Mouse (Mus musculus) heart, embryonic 16.5 days (tissue): ENCODE measurements around the gene Aqp6. TPM values are rescaled to one million over a fixed set of nuclear protein-coding genes. Genes with fewer than 3 reads are reported as not detected.

ENCODE experiments used
- ATAC-seq: fragments of 200-750 bp; cut with Nextera tagmentation; replicated peaks from 2 replicates; pipeline ENCODE4 v1.8.0; 2017; ENCODE audit warnings: moderate number of reproducible peaks; ENCODE audit not compliant: insufficient read depth, low FRiP score; ENCODE audit errors: extremely low read depth
- H3K27ac ChIP-seq: fragments of 300-500 bp; sonication (generic); 2 replicates; pipeline ENCODE4 v1.5.1; 2014; ENCODE audit warnings: mild to moderate bottlenecking, low read length, control low read depth, moderate library complexity
- H3K27me3 ChIP-seq: fragments of 300-500 bp; sonication (generic); 2 replicates; pipeline ENCODE4 v1.6.1; 2014; ENCODE audit warnings: low read length, mixed read lengths; ENCODE audit not compliant: control insufficient read depth, insufficient read depth
- H3K36me3 ChIP-seq: fragments of 300-500 bp; sonication (generic); 2 replicates; pipeline ENCODE4 v1.6.1; 2014; ENCODE audit not compliant: control insufficient read depth, insufficient read depth
- H3K4me1 ChIP-seq: fragments of 300-500 bp; sonication (generic); 2 replicates; pipeline ENCODE4 v1.6.1; 2014; ENCODE audit warnings: low read length, mixed read lengths; ENCODE audit not compliant: control insufficient read depth, insufficient read depth
- H3K4me2 ChIP-seq: fragments of 300-500 bp; sonication (generic); 2 replicates; pipeline ENCODE4 v1.6.1; 2014; ENCODE audit warnings: low read depth, mild to moderate bottlenecking, control low read depth, low read length
- H3K4me3 ChIP-seq: fragments of 300-500 bp; sonication (generic); 2 replicates; pipeline ENCODE4 v1.5.1; 2014; ENCODE audit warnings: mild to moderate bottlenecking, control low read depth, low read length
- H3K9ac ChIP-seq: fragments of 300-500 bp; sonication (generic); 2 replicates; pipeline ENCODE4 v1.6.1; 2014; ENCODE audit warnings: low read length, control low read depth
- H3K9me3 ChIP-seq: fragments of 300-500 bp; sonication (generic); replicated peaks from 2 replicates; pipeline ENCODE4 v1.6.1; 2016; ENCODE audit warnings: low read length; ENCODE audit not compliant: control insufficient read depth
- WGBS: fragments of 180-500 bp; shearing (Covaris S2); extraction: QIAGEN DNeasy Blood & Tissue Kit; methylation state at CpG from one replicate; pipeline ENCODE4 v1.1.7; 2014; 5-methylcytosine and 5-hydroxymethylcytosine counted together
- polyA plus RNA-seq: library from polyadenylated mRNA; unstranded; fragments of >200 nt; fragmentation: Nextera tagmentation; extraction: Ambion mirVana; gene quantifications from 2 replicates; pipeline ENCODE4 v1.2.1, GENCODE M21; 2015

Gene Aqp6
- polyA plus RNA-seq, 1 experiment from 2014 or later, result not detected

- Histone ChIP-seq H3K4me3 (no peak overlapping the region), H3K27ac (no peak overlapping the region), H3K36me3 (no peaks in the 10 kb centered on the region), H3K4me1 (0 out of 2 replicates have a peak, but pooled peaks cover 2% of the 10 kb centered on the region), H3K9ac (no peak overlapping the region), H3K9me3 (no peaks in the 10 kb centered on the region), H3K4me2 (no peak overlapping the region), H3K27me3 (peaks cover 9% of the 10 kb centered on the region)
- ATAC-seq, result no peak
- WGBS, result 73% methylated on average over 3 of the region's 3 CpGs
These were observed 4.4 kb downstream of the Aqp6 start for GRCm38 (mm10) chr15:99605595-99605994.

- Histone ChIP-seq H3K27me3 (0 out of 2 replicates have a peak, but pooled peaks cover 5% of the 10 kb centered on the region), H3K9me3 (no peaks in the 10 kb centered on the region), H3K4me3 (no peak overlapping the region), H3K4me2 (no peak overlapping the region), H3K36me3 (no peaks in the 10 kb centered on the region), H3K4me1 (0 out of 2 replicates have a peak, but pooled peaks cover 2% of the 10 kb centered on the region), H3K9ac (no peak overlapping the region), H3K27ac (no peak overlapping the region)
- no peak for ATAC-seq
- WGBS, result 29% methylated on average over 5 of the region's 5 CpGs
These were observed 5.3 kb downstream of the Aqp6 start for GRCm38 (mm10) chr15:99606515-99606914.

GRCm38 (mm10) chr15:99607388-99608113 lies 6.4 kb downstream of the Aqp6 start:
- 28% methylated on average over 10 of the region's 10 CpGs for WGBS

DNA sequence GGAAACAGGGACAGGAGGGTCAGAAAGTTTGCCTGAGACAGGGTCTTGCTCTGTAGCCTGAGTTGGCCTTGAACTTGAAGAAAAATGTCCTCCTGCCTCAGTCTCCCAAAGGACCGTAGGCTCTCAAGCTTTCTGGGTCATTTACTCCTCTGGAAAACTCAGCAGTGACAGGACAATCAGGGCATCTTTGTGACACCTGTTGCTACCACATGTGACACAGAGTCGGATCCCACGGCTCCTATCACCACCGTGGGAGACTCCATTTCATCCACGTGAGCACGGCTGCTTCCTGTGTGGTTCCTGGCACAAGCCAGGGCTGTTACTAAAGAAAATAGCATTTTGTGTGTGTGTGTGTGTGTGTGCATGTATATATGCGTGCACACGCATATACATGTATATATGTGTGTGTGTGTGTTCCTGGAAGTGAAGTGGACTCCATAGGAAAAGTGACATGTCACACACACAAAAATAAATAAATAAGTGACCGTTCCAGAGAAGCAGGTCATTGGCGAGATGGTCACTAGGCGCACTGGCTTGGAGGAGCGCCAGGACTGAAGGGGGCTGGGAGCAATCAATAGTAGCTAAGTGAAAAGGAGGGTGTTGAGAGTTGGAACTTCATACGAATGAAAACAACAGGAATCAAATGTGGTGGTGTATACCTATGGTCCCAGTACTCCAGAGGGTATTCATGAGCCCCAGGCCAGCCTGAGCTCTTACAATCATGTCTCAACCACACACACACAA lies 7.4 kb downstream of the Aqp6 start:
- H3K4me1 ChIP-seq, result no peaks in the 10 kb centered on the region
- no peak for ATAC-seq
- H3K36me3 ChIP-seq, result no peaks in the 10 kb centered on the region
- no peak overlapping the region for H3K4me3 ChIP-seq
- H3K27me3 ChIP-seq, result peaks cover 9% of the 10 kb centered on the region
- 69% methylated on average over 13 of the region's 13 CpGs for WGBS
- no peak overlapping the region for H3K9ac ChIP-seq
- H3K9me3 ChIP-seq, result no peaks in the 10 kb centered on the region
- H3K27ac ChIP-seq, result no peak overlapping the region
- H3K4me2 ChIP-seq, result no peak overlapping the region

More at GRCm38 (mm10) chr15:99607388-99608113, 6.4 kb downstream of the Aqp6 start:
- H3K27me3 ChIP-seq, result 0 out of 2 replicates have a peak, but pooled peaks cover 5% of the 10 kb centered on the region
- no peak overlapping the region for H3K4me3 ChIP-seq
- H3K4me2 ChIP-seq, result no peak overlapping the region
- 0 out of 2 replicates have a peak, but pooled peaks cover 2% of the 10 kb centered on the region for H3K4me1 ChIP-seq
- no peaks in the 10 kb centered on the region for H3K9me3 ChIP-seq
- H3K36me3 ChIP-seq, result no peaks in the 10 kb centered on the region
- ATAC-seq, result no peak
- no peak overlapping the region for H3K27ac ChIP-seq
- H3K9ac ChIP-seq, result no peak overlapping the region

DNA sequence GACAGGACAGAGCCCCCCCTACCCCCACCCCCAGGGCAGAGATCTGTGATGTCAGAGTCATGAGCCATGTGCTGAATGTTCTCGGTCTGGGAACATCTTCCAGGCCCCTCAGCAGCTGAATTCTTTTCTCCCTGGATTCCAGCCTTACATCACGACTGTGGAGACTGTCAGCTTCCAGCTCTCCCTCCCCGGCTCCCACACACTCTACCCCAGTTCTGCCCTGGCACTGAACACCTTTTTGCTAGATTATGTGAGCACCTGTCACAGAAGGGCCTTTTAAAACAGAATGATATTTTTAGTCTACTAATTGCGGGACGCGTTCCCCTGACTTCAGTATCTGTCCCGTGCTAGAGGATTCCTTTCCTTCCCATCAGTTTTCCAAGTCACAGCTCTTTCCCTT lies 10.4 kb downstream of the Aqp6 start:
- ATAC-seq, result no peak

GRCm38 (mm10) chr15:99614273-99614672 lies 13.1 kb downstream of the Aqp6 start:
- H3K9ac ChIP-seq, result no peak overlapping the region
- no peak overlapping the region for H3K27ac ChIP-seq
- no peak overlapping the region for H3K4me3 ChIP-seq
- 0 out of 2 replicates have a peak, but pooled peaks have one; percentile 12 for ATAC-seq
- no peaks in the 10 kb centered on the region for H3K36me3 ChIP-seq
- peaks cover 11% of the 10 kb centered on the region for H3K4me1 ChIP-seq
- H3K27me3 ChIP-seq, result peaks cover 13% of the 10 kb centered on the region
- peak overlapping the region; percentile 48 for H3K4me2 ChIP-seq
- no peaks in the 10 kb centered on the region for H3K9me3 ChIP-seq
- 44% methylated on average over 13 of the region's 13 CpGs for WGBS

More for the DNA sequence above, 10.4 kb downstream of the Aqp6 start:
- Histone ChIP-seq H3K9me3 (no peaks in the 10 kb centered on the region), H3K36me3 (no peaks in the 10 kb centered on the region), H3K4me3 (no peak overlapping the region), H3K9ac (no peak overlapping the region), H3K4me2 (no peak overlapping the region), H3K27ac (no peak overlapping the region), H3K4me1 (peaks cover 11% of the 10 kb centered on the region), H3K27me3 (peaks cover 13% of the 10 kb centered on the region)
- WGBS, result 39% methylated on average over 7 of the region's 7 CpGs

DNA sequence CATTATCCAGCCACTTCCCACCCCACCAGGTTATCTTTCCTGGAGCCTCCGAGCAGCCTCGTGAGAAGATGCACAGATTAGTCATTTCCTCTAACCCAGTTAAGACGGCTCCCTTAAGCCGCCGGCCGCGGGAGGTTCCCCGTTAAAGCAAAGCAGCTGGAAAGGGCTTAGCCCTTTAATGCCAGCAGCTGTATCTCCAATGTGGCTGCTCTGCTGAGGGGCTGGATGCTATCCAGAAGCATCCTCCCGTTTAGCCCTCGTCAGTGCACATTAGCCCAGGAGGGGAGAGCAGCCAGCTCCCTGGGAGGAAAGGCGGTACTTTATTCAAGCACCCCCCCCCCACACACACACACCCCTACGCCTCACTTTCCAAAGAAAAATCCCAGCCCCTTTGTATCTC lies 13.6 kb downstream of the Aqp6 start:
- Histone ChIP-seq H3K36me3 (no peaks in the 10 kb centered on the region), H3K4me1 (peaks cover 11% of the 10 kb centered on the region), H3K9me3 (no peaks in the 10 kb centered on the region), H3K4me2 (peak overlapping the region; percentile 48), H3K27me3 (peaks cover 13% of the 10 kb centered on the region), H3K4me3 (0 out of 2 replicates have a peak overlapping the region, but pooled peaks have one; percentile 8), H3K9ac (no peak overlapping the region; the same call in 1 of the 2 replicates), H3K27ac (no peak overlapping the region)
- 1% methylated on average over 12 of the region's 12 CpGs for WGBS
- ATAC-seq, result peak; percentile 75

DNA sequence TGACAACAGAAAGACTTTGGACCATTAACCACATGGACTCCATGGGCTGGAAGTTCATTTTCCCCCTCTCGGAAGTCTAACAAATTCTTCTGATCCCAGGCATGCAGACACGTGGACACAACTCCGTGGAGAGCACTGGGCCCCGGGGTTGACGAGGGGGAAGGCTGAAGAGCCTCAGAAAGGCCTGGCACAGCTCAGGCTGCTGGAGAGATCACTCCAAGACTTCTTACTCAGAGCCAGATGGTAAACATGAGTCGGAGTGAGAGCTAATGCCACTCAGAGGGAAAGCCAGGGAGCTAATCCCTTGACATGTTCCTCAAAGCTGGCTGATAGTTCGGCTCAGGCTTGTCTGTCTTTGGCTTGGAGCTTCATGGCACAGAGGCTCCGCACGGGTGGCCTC lies 14.0 kb downstream of the Aqp6 start:
- no peak for ATAC-seq
- peaks cover 13% of the 10 kb centered on the region for H3K27me3 ChIP-seq
- no peak overlapping the region for H3K4me3 ChIP-seq
- H3K4me1 ChIP-seq, result peaks cover 11% of the 10 kb centered on the region
- no peak overlapping the region for H3K9ac ChIP-seq
- peak overlapping the region; percentile 48 for H3K4me2 ChIP-seq
- WGBS, result 33% methylated on average over 9 of the region's 9 CpGs
- no peaks in the 10 kb centered on the region for H3K36me3 ChIP-seq
- peak overlapping the region; percentile 35; the same call in 1 of the 2 replicates for H3K27ac ChIP-seq
- H3K9me3 ChIP-seq, result no peaks in the 10 kb centered on the region

DNA sequence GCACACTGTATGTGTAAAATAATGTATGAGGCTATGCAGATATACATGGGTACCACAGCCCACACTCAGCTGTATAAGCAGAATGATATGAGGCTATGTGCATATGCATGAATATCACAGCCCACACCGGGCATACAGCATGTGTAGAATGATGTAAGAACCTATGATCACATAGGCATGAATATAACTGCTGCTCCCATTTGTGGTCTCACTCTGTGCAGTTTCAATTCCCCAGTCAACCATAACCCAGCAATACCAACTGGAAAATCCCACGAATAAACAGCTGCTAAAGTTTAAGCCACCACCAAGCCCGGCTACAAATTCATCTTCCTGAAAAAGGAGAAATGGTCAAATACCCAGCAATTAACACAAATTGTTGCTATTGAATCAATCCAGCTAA lies 17.4 kb downstream of the Aqp6 start:
- H3K4me1 ChIP-seq, result peaks cover 11% of the 10 kb centered on the region
- H3K4me3 ChIP-seq, result no peak overlapping the region
- 94% methylated on average over 3 of the region's 3 CpGs for WGBS
- H3K36me3 ChIP-seq, result peaks cover 18% of the 10 kb centered on the region
- no peak overlapping the region for H3K9ac ChIP-seq
- ATAC-seq, result no peak
- H3K4me2 ChIP-seq, result no peak overlapping the region
- no peak overlapping the region for H3K27ac ChIP-seq
- no peaks in the 10 kb centered on the region for H3K9me3 ChIP-seq
- H3K27me3 ChIP-seq, result peaks cover 8% of the 10 kb centered on the region
